Mouse (Mus musculus): Measurements from ENCODE around the gene Hoxb5. TPM values are rescaled to one million over a fixed set of nuclear protein-coding genes. Genes with fewer than 3 reads are reported as not detected.

The Hoxb5 gene
- polyA plus RNA-seq, 1 experiment from 2014 or later: not detected

DNA sequence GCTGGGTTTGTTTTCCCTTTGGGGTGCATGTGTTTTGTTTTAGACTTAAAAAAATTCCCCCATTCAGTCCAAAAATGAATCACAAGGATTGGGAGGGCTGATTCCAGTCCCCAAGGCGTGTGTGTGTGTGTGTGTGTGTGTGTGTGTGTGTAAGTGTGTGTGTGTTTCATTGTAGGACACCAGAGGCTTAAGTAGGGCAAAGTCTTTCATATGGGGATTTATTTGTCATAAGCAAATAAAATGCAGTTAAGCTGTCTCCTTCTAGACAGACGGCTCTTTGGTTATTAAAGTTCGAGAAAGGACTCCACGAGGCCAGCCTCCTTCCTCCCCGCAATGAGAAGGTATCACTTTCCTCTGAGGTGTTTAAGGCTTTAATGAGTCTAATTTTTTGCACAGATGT lies 18.7 kb downstream of the Hoxb5 start:
- H3K36me3 ChIP-seq (ENCODE audit: control insufficient read depth, insufficient read depth, low read length): no peaks in the 10 kb centered on the region
- no peaks in the 10 kb centered on the region for H3K4me1 ChIP-seq (ENCODE audit: control insufficient read depth, insufficient read depth, low read length)
- no peak overlapping the region for H3K9ac ChIP-seq (ENCODE audit: low read depth, low read length)
- 4% methylated on average over 5 of the region's 5 CpGs for WGBS
- H3K4me3 ChIP-seq (ENCODE audit: low read depth, low read length): no peak overlapping the region
- no peak overlapping the region for H3K4me2 ChIP-seq (ENCODE audit: low read length)
- no peak overlapping the region for H3K27ac ChIP-seq (ENCODE audit: low read length)
- no peak for ATAC-seq
- peaks cover 91% of the 10 kb centered on the region for H3K27me3 ChIP-seq (ENCODE audit: control insufficient read depth, insufficient read depth, low read depth, low read length)
- H3K9me3 ChIP-seq (replicated peaks; ENCODE audit: control insufficient read depth, low read length, poor library complexity, severe bottlenecking): no peaks in the 10 kb centered on the region

DNA sequence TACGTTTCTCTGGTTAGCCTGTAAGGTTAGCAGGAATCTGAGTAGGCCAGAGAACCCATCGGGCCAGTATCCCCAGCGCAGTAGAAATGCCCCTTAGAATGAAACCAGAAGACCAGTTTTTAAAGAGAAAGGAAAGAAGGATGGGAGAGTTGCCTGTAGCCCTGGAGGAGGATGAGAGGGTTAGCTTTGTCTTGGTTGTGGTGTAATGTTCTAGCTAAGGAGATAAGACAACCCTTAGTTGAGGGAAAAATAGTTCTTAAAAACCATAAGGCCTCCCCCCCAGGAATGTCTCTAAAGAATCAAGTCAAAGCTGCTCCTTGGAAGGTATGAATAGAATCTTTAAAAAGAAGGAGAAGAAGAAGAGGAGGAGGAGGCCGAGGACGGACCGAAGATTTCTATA lies 19.6 kb downstream of the Hoxb5 start:
- H3K4me2 ChIP-seq (ENCODE audit: low read length): no peak overlapping the region
- H3K4me1 ChIP-seq (ENCODE audit: control insufficient read depth, insufficient read depth, low read length): no peaks in the 10 kb centered on the region
- WGBS: 2% methylated on average over 6 of the region's 6 CpGs
- H3K27me3 ChIP-seq (ENCODE audit: control insufficient read depth, insufficient read depth, low read depth, low read length): peaks cover 93% of the 10 kb centered on the region
- H3K4me3 ChIP-seq (ENCODE audit: low read depth, low read length): no peak overlapping the region
- H3K9ac ChIP-seq (ENCODE audit: low read depth, low read length): no peak overlapping the region
- H3K36me3 ChIP-seq (ENCODE audit: control insufficient read depth, insufficient read depth, low read length): no peaks in the 10 kb centered on the region
- H3K9me3 ChIP-seq (replicated peaks; ENCODE audit: control insufficient read depth, low read length, poor library complexity, severe bottlenecking): no peaks in the 10 kb centered on the region
- no peak overlapping the region for H3K27ac ChIP-seq (ENCODE audit: low read length)
- no peak for ATAC-seq

DNA sequence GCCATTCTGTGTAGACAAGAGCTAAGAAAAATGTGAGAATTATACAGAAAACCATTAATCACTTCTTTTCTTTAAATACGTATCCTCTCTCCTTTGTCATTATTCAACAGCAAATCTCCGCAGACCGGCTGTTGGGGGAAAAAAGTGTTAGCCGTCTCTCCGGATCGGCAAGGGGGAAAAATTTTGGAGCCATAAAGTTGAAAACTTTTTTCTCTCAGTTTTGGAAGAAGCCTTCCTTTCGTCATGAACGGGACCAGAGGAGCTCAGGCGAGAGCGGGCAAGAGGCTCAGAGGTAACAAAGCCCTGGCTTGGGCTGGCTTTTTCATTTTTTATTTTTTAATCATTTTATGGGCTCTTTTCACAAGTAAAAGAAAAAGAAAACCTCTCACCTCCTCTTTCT lies 20.0 kb downstream of the Hoxb5 start, which contains the start of gene Hoxb3:
Gene Hoxb3, plus strand, starts transcription at position 173 of the 400 bp plus-strand sequence.
- no peak within 1 kb of the TSS for H3K4me3 ChIP-seq (ENCODE audit: low read depth, low read length)
- no peak within 1 kb of the TSS for H3K4me2 ChIP-seq (ENCODE audit: low read length)
- H3K27ac ChIP-seq (ENCODE audit: low read length): no peak within 1 kb of the TSS
- no peaks in the 10 kb centered on the region for H3K4me1 ChIP-seq (ENCODE audit: control insufficient read depth, insufficient read depth, low read length)
- H3K9ac ChIP-seq (ENCODE audit: low read depth, low read length): no peak within 1 kb of the TSS
- H3K36me3 ChIP-seq (ENCODE audit: control insufficient read depth, insufficient read depth, low read length): no peaks in the 10 kb centered on the region
- ATAC-seq: no peak
- WGBS: under 1% methylated on average over 10 of the region's 10 CpGs
- peaks cover 93% of the 10 kb centered on the region for H3K27me3 ChIP-seq (ENCODE audit: control insufficient read depth, insufficient read depth, low read depth, low read length)
- no peaks in the 10 kb centered on the region for H3K9me3 ChIP-seq (replicated peaks; ENCODE audit: control insufficient read depth, low read length, poor library complexity, severe bottlenecking)

DNA sequence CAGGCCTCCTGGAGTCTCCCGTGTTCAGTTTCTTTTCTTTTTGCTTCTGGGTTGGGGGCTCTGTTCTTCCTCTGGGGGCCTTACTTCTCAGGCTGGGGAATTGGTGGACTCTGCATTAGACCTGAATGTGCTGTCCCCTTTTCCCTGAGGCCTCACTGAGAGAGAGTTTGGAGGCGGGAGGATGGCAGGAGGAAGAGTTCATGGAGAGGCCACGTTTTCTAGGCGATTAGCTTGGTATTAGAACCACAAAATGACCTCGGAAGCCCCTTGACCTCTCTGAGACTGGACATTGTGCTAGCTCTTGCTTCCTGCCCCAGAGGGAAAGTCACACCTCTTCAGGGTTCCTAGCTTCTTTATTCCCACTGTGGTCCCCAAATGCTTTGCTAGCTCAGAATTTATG lies 21.0 kb downstream of the Hoxb5 start:
- H3K9me3 ChIP-seq (replicated peaks; ENCODE audit: control insufficient read depth, low read length, poor library complexity, severe bottlenecking): no peaks in the 10 kb centered on the region
- no peak overlapping the region for H3K9ac ChIP-seq (ENCODE audit: low read depth, low read length)
- no peak overlapping the region for H3K4me3 ChIP-seq (ENCODE audit: low read depth, low read length)
- H3K27me3 ChIP-seq (ENCODE audit: control insufficient read depth, insufficient read depth, low read depth, low read length): peaks cover 94% of the 10 kb centered on the region
- H3K36me3 ChIP-seq (ENCODE audit: control insufficient read depth, insufficient read depth, low read length): no peaks in the 10 kb centered on the region
- no peaks in the 10 kb centered on the region for H3K4me1 ChIP-seq (ENCODE audit: control insufficient read depth, insufficient read depth, low read length)
- 0% methylated on average over 5 of the region's 5 CpGs for WGBS
- no peak overlapping the region for H3K27ac ChIP-seq (ENCODE audit: low read length)
- ATAC-seq: no peak
- no peak overlapping the region for H3K4me2 ChIP-seq (ENCODE audit: low read length)

DNA sequence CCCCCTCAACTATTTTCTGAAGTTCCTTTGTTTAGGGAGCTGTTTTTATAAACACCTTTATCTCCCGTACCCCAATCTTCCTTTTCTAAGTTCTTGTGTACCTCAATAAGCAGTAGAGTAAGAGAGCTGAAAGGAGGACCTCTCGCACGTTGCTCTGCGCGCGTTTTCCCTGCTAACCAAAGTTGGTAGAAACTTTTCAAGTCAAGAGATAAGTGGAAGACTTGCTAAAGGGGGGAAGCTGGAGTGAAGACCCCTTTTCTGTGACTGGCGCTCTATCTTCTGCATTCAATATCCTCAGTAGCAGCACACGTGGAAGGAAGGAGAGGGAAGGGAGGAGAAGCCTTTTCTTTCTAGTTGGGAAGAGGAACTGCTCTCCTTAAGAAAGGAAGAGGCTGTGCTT lies 21.8 kb downstream of the Hoxb5 start:
- ATAC-seq: no peak
- no peak overlapping the region for H3K4me2 ChIP-seq (ENCODE audit: low read length)
- no peak overlapping the region for H3K9ac ChIP-seq (ENCODE audit: low read depth, low read length)
- 3% methylated on average over 8 of the region's 8 CpGs for WGBS
- H3K4me3 ChIP-seq (ENCODE audit: low read depth, low read length): no peak overlapping the region
- H3K27me3 ChIP-seq (ENCODE audit: control insufficient read depth, insufficient read depth, low read depth, low read length): peaks cover 94% of the 10 kb centered on the region
- no peaks in the 10 kb centered on the region for H3K36me3 ChIP-seq (ENCODE audit: control insufficient read depth, insufficient read depth, low read length)
- H3K9me3 ChIP-seq (replicated peaks; ENCODE audit: control insufficient read depth, low read length, poor library complexity, severe bottlenecking): no peaks in the 10 kb centered on the region
- no peak overlapping the region for H3K27ac ChIP-seq (ENCODE audit: low read length)
- H3K4me1 ChIP-seq (ENCODE audit: control insufficient read depth, insufficient read depth, low read length): no peaks in the 10 kb centered on the region

DNA sequence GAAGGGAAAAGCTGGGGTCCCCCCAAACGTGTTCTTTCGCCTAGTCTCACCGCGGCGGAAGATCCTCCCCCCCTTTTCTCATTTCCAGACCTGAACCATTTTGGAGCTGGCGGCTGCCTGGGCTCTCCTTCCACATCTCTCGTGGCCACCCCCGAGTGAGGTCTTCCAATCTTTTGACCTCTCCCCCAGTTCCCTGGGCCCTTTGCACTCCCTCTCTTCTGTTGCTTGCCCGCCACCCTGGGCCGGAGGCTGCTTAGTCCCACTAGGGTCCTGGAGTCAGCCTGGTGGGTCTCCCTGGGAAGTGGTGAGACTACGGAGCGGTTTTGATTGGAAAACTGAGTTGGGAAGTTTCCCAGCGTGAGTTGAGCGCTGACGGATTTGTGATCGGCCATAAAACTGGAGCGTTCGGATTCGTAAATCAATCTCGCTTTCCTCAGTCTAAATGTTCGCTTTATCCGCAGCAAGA lies 22.6 kb downstream of the Hoxb5 start:
- Histone ChIP-seq H3K9me3 (replicated peaks; ENCODE audit: control insufficient read depth, low read length, poor library complexity, severe bottlenecking) (no peaks in the 10 kb centered on the region), H3K4me1 (ENCODE audit: control insufficient read depth, insufficient read depth, low read length) (no peaks in the 10 kb centered on the region), H3K27ac (ENCODE audit: low read length) (no peak overlapping the region), H3K36me3 (ENCODE audit: control insufficient read depth, insufficient read depth, low read length) (no peaks in the 10 kb centered on the region), H3K4me3 (ENCODE audit: low read depth, low read length) (no peak overlapping the region), H3K9ac (ENCODE audit: low read depth, low read length) (no peak overlapping the region), H3K4me2 (ENCODE audit: low read length) (no peak overlapping the region), H3K27me3 (ENCODE audit: control insufficient read depth, insufficient read depth, low read depth, low read length) (peaks cover 94% of the 10 kb centered on the region)
- ATAC-seq: no peak
- WGBS: 1% methylated on average over 22 of the region's 22 CpGs

DNA sequence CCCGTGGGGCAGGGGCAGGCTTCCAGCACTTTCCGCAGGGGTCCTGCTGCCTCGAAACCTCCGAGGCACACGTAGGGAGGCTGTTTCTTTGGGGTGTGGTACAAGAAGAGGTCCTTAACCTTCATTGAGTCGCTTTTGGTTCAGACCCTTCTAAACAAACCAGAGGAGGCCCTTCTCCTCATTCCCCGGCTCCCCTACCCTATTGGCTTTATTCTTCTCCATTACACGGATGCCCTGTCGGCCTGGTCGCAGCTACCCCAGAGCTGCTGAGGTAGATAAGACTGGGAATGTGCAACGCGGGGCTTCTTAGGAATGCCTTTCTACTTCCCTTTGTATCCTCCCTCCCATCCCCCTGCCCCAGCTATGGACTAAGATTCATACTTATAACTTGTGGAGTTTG lies 23.6 kb downstream of the Hoxb5 start:
- H3K27me3 ChIP-seq (ENCODE audit: control insufficient read depth, insufficient read depth, low read depth, low read length): peaks cover 95% of the 10 kb centered on the region
- H3K4me2 ChIP-seq (ENCODE audit: low read length): no peak overlapping the region
- H3K9ac ChIP-seq (ENCODE audit: low read depth, low read length): no peak overlapping the region
- H3K27ac ChIP-seq (ENCODE audit: low read length): no peak overlapping the region
- ATAC-seq: no peak
- no peak overlapping the region for H3K4me3 ChIP-seq (ENCODE audit: low read depth, low read length)
- no peaks in the 10 kb centered on the region for H3K9me3 ChIP-seq (replicated peaks; ENCODE audit: control insufficient read depth, low read length, poor library complexity, severe bottlenecking)
- no peaks in the 10 kb centered on the region for H3K36me3 ChIP-seq (ENCODE audit: control insufficient read depth, insufficient read depth, low read length)
- 3% methylated on average over 12 of the region's 12 CpGs for WGBS
- H3K4me1 ChIP-seq (ENCODE audit: control insufficient read depth, insufficient read depth, low read length): no peaks in the 10 kb centered on the region

DNA sequence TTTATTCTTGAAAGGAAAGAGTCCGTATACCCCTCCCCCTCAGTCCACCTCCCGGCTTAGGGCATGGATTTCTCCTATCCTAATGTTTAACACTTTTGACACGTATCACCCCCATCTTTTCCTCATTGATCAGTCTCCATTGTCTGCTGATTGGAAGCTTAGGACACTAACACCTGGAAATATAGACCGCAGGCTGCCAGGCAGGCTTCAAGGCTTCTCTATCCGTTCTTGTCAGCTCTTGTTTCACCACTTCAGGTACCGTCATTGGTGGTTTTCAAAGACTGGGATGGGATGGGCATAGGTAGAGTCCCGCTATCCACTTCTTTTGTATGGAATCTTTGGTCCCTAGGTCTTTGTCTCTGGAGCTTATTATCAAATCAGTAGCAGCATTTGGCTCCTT lies 24.0 kb downstream of the Hoxb5 start:
- no peak overlapping the region for H3K27ac ChIP-seq (ENCODE audit: low read length)
- ATAC-seq: no peak
- peaks cover 95% of the 10 kb centered on the region for H3K27me3 ChIP-seq (ENCODE audit: control insufficient read depth, insufficient read depth, low read depth, low read length)
- WGBS: 3% methylated on average over 7 of the region's 7 CpGs
- no peak overlapping the region for H3K4me3 ChIP-seq (ENCODE audit: low read depth, low read length)
- H3K4me1 ChIP-seq (ENCODE audit: control insufficient read depth, insufficient read depth, low read length): no peaks in the 10 kb centered on the region
- no peak overlapping the region for H3K4me2 ChIP-seq (ENCODE audit: low read length)
- H3K9me3 ChIP-seq (replicated peaks; ENCODE audit: control insufficient read depth, low read length, poor library complexity, severe bottlenecking): no peaks in the 10 kb centered on the region
- H3K36me3 ChIP-seq (ENCODE audit: control insufficient read depth, insufficient read depth, low read length): no peaks in the 10 kb centered on the region
- H3K9ac ChIP-seq (ENCODE audit: low read depth, low read length): no peak overlapping the region

DNA sequence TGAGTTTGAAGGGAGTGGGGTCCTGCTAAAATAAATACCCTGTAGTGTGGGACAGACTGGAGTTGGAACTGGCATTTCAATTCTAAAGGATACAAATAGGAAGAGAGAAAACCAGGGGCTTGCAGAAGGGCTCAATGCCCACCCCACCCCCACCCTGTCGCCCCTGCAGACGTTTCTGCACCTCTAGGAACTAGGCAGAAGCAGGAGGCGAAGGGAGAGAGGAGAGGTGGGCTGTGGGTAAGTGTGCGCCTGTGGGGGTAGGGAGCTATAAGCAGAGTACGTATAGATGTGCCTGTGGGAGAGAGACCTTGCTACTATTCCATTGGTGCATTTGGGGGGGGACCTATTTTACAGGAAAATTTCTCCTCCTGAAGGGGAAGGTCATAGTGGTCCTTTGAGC lies 24.6 kb downstream of the Hoxb5 start:
- no peak for ATAC-seq
- peaks cover 95% of the 10 kb centered on the region for H3K27me3 ChIP-seq (ENCODE audit: control insufficient read depth, insufficient read depth, low read depth, low read length)
- H3K36me3 ChIP-seq (ENCODE audit: control insufficient read depth, insufficient read depth, low read length): no peaks in the 10 kb centered on the region
- H3K4me1 ChIP-seq (ENCODE audit: control insufficient read depth, insufficient read depth, low read length): no peaks in the 10 kb centered on the region
- H3K4me2 ChIP-seq (ENCODE audit: low read length): no peak overlapping the region
- no peak overlapping the region for H3K27ac ChIP-seq (ENCODE audit: low read length)
- H3K9me3 ChIP-seq (replicated peaks; ENCODE audit: control insufficient read depth, low read length, poor library complexity, severe bottlenecking): no peaks in the 10 kb centered on the region
- 0% methylated on average over 5 of the region's 5 CpGs for WGBS
- no peak overlapping the region for H3K9ac ChIP-seq (ENCODE audit: low read depth, low read length)
- H3K4me3 ChIP-seq (ENCODE audit: low read depth, low read length): no peak overlapping the region

DNA sequence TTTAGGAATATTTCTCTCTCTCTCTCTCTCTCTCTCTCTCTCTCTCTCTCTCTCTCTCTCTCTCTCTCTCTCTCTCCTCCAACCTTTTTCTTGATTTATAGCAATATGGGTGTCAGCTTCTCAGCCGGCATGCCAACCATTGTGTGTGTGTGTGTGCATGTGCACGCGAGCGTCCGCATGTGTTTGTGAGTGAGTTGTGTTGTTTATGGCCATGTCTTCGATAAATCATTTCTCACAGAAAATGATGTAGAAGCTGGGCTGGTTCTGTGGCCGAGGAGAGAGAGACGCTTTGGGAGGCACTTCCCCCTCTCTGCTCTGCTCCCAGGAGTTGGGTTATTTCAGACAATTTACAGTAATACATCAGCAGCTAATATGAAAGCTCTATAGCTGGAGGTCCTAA lies 25.5 kb downstream of the Hoxb5 start:
- ATAC-seq: no peak
- Histone ChIP-seq H3K27me3 (ENCODE audit: control insufficient read depth, insufficient read depth, low read depth, low read length) (peaks cover 93% of the 10 kb centered on the region), H3K36me3 (ENCODE audit: control insufficient read depth, insufficient read depth, low read length) (no peaks in the 10 kb centered on the region), H3K9me3 (replicated peaks; ENCODE audit: control insufficient read depth, low read length, poor library complexity, severe bottlenecking) (no peaks in the 10 kb centered on the region), H3K27ac (ENCODE audit: low read length) (no peak overlapping the region), H3K4me1 (ENCODE audit: control insufficient read depth, insufficient read depth, low read length) (no peaks in the 10 kb centered on the region), H3K9ac (ENCODE audit: low read depth, low read length) (no peak overlapping the region), H3K4me3 (ENCODE audit: low read depth, low read length) (no peak overlapping the region), H3K4me2 (ENCODE audit: low read length) (no peak overlapping the region)
- 4% methylated on average over 8 of the region's 8 CpGs for WGBS
